Mouse (Mus musculus) neutrophil, adult 5-6 weeks (primary cell): ENCODE results near the gene Trabd2b. TPM values are rescaled to one million over a fixed set of nuclear protein-coding genes. Genes with fewer than 3 reads are reported as not detected.
A peak's percentile ranks its signal among the peaks of the same experiment; 100 is the strongest.

Experiments used
- ATAC-seq: fragments of 151-379, 151-347 bp; 2 replicates; pipeline ENCODE4 v1.8.0; 2017; ENCODE audit warnings: mild to moderate bottlenecking, moderate TSS enrichment; ENCODE audit not compliant: insufficient number of reproducible peaks, poor library complexity, low FRiP score, severe bottlenecking; ENCODE audit errors: extremely low read depth
- total RNA-seq: library from RNA; stranded (forward); fragments of 200-1000 nt; gene quantifications from 2 replicates; pipeline ENCODE4 v1.2.3, GENCODE M21; 2017

Gene Trabd2b
- total RNA-seq, 1 experiment from 2014 or later = not detected

DNA sequence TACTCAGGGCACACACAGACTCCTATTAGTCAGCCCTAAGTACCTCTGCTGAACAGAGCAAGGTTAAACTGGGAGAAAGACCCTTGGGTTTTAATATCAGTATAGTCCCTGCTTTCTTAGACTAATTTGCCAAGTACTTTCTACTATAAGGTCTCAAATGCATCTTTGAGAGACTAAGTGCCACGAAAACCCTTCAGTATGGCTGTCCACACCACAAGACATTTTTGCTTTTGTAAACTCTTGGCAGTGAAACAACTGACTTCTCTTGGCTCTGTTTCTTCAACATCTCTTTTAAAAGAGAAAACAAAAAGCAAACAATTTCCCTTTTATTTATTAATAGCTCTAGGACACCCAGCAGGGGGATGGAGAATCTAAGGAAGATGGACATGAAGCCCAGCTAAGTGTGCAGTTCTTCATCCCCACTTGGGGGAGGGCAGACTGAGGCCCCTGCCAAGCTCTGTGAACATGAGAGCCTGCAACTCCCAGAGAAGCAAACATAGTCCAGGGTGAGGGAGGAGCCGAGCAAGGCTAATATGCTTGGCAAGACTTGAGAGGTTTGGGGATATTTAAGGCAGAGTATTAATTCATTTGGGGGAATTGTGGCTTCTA, 18.9 kb upstream of the Trabd2b start:
- no peak for ATAC-seq

DNA sequence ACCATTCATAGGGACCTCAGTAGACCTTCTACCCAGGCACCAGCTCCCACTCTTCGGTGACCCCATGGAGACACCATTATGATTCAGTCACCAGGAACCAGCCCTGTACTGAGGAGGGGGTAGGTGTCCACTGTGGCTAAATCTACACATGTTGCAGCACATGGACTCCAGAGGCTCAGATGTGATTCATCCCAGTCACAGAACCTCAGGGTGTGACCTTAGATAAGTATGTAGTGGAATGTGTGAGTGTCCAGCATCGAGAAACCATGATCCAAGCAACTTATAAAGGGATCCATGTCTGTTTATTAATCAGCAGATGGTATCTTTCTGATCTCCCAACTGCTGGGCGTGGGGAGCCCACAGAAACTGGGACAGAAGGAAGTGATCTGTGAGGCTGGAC, 18.2 kb upstream of the Trabd2b start:
- no peak for ATAC-seq

DNA sequence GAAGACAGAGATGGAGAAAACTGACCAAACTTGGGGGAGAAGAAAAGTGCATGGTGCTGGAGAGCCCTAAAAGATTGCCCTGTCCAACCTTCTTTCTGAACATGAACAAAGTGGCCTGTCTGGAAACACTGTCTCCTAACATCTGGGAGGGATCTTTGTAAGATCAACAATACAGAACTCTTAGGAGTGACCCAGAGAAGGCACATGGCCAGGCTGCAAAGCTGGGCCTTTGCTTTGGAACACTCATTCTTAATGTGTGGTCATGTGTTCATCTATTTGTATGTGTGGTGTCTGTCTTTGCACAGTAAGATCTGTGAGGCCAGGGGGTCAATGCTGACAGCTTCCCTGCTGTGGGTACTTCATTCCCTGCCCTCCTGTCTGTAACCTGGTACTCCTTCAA, 16.9 kb upstream of the Trabd2b start:
- ATAC-seq = no peak

DNA sequence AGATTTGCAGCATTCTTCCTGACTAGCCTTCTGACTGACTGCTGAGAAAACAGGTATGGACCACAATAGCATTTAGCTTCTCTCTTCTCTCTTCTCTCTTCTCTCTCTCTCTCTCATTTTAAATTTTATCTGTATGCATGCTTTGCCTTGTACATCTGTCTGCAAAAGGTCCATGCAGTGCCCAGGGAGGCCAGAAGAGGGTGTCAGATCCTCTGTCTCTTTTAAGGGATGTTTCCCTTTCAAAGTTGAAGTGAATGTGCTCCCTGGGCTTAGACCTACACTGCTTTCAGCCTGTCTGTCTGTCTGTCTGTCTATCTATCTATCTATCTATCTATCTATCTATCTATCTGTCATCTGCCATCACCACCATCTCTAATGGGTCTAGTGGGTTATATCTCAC, 8.9 kb upstream of the Trabd2b start:
- ATAC-seq = no peak

DNA sequence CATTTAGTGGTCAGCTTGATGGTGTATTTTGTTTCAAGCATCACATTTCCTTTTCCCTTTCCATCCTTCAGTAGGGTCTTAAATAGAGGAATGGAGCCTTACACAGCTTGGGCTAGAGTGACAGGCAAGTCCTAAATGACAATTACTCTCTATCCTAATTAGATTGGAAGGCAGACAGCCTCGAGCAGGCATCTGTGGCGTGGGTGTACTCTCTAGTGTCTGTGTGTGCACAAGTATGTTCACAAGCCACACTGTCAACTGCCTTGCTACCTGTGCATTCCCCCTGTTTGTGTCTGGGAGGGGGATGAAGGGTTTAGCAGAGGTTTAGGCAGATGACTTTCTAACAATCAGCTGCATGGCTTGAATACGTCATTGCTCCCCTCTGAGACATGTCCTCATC, 6.7 kb upstream of the Trabd2b start:
- no peak for ATAC-seq

DNA sequence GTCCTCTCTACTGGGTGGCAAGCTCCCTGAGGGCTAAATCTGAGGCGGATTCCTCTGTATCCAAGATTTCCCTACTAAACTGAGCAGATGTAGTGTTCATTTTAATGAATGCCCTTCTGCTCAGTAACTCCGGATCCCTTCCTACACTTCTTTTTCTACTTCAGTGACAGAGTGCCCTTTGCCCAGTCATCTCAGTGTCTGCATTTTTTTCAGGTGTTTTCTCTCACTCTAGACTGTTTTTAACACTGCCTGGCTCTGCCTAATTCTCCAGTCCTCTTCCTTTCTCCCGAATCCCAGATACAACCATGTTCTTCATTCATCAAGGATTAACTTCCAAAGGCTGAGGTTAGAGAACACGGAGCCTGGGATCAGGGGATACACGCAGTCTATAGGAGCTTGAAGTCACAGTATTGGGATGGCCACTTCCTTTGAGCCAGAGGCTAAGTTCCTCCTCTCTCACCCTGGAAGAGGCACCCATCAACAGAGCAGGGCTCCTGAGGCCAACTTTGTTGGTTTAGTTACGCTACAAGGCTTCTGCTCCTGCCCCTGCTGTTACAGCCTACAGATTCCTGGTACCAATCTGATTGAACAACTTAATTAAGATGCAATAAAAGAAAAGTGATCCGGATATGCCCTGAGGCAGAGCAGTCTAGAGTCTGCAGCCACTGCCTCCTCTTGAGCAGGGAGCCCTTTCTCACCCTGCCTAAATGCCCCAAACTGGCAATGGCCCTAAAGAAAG, 4.4 kb upstream of the Trabd2b start:
- no peak for ATAC-seq

DNA sequence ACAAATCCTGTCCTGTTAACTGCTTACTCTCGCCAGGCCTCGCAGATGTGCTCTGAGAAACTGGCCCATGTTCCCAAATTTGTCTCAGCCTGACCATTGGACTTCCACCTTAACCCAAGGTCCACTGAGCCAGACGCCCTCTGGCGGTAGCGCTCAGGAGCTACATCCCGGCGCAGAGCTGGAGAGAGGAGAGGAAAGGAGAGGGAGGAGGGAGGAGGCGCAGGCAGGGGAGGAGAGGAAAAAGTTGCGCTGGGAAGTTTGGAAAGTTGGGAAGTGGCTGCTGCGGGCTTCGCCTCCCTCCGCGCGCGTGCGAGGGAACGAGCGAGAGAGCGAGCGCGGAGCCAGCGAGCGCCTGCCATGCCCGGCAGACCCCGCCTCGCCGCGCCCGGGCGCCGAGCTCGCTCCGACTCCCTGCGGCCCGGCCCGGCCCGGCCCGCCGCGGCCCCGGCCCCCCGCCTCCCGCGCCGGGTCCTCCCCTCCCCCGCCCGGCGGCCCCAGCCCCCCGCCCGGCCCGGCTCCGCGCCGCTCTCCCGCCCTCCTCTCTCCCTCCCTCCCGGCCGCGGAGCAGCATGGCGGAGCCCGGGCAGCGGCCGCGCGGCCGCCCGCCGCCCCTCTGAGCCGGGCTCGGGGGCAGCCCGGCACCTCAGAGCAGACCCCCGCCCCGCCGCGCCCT, 706 bp upstream of the Trabd2b start:
- ATAC-seq = no peak

DNA sequence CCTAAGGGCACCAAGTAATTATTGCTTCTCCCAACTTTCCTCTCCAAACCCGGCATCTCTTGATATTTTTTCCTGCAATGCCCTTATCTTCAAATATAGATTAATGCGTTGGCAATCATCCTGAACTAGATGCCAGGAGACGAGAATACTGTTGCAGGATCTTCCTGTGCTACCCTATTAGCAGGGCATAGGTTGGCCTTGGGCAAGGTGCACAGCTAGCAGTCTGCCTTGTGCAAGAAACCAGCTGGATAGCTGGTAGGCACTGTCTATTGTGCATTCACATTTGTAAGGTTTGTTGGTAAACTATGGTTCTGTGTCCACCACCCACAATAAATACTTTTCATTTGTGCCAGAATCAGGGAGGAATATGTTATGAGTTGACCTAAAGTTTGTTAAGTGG, 992 bp downstream of the Trabd2b start:
- ATAC-seq = no peak

DNA sequence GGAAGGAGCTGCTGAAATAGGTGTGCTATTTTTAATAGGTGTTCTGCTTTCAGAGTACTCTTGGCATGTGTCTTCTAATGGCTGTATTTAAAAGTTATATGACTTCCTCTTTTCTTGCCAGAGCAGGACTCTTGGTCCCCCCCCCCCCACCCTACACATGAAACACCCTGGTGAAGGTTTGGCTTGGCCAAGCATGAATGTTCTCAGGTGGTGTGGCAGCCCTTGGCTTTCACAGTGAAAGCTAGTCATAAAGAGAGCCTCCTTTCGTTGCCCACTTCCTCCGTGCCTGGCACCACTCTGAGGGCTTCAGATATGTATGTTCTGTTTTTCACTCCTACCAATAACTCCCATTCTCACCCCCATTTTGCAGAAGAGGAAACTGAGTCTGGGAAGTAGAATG, 1.8 kb downstream of the Trabd2b start:
- peak; percentile 60 for ATAC-seq

DNA sequence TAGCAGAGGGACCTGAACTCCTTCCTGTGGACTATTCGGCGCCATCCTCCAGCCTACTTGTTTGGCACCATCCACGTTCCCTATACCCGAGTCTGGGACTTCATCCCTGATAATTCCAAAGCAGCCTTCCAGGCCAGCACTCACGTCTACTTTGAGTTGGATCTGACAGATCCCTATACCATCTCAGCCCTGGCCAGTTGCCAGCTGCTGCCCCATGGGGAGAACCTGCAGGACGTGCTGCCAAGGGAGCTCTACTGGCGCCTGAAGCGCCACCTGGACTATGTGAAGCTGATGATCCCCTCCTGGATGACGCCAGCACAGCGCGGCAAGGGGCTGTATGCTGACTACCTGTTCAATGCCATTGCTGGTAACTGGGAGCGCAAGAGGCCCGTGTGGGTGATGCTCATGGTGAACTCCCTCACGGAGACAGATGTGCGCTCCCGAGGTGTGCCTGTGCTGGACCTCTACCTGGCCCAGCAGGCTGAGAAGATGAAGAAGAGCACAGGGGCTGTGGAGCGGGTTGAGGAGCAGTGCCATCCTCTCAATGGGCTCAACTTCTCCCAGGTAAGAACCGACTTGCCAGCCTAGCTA, 2.5 kb downstream of the Trabd2b start:
- ATAC-seq = no peak

DNA sequence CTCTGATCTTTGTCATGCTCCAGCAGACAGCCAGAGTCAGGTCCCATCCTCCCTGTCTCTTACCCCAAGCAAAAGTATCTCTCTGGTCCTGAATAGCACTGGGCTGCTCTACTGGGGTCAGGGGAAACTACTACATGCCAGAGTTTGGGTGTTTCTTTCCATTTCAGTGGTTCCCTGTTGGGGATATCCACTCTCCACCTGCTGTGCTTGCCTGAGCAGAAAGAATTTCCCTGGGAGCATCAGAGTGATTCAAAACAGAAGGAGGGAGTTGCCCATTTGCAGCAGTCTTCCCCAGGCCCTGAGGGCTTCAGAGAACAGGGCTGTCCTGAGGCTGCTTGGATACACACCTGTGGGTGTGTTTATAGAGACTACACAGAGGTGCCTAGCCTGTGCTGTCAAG, 3.0 kb downstream of the Trabd2b start:
- ATAC-seq = no peak

DNA sequence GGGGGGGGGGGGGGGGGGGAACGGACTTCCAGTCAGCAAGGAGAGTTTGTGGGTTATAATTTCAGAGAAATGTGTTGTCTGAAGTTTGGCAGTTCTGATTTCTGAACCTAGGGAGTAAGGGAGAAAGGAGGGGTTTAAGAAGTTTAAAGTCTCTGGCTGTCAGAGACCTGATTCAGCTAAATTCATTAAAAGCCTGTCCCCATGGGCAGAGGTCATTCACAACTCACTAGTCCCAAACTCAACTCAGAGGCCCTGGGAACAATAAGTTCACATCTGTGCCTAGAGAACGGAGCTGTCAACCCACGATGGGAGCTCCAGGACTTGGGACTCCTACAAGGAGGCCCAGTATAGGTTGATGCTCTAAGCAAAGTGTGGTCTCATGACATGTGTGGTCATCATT, 3.5 kb downstream of the Trabd2b start:
- ATAC-seq = no peak

DNA sequence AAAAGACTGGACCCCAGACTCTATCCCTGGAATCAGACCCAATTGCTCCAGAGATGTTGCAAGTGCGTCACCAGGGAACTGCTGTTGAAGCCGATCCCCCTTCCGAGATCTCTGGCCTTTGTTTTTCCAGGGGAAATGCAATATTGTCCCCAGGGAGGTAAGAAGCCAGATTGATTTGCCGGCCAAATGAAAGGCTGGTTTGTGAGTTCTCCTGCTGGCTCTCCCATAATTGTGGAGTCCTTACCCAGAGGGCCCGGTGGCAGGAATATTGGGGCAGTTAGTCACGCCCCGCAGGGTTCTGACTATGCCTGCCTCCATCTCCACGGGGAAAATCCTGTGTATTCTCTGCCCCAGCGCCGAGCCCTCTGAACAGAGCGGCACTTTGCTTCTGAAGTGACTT, 3.9 kb downstream of the Trabd2b start:
- no peak for ATAC-seq

DNA sequence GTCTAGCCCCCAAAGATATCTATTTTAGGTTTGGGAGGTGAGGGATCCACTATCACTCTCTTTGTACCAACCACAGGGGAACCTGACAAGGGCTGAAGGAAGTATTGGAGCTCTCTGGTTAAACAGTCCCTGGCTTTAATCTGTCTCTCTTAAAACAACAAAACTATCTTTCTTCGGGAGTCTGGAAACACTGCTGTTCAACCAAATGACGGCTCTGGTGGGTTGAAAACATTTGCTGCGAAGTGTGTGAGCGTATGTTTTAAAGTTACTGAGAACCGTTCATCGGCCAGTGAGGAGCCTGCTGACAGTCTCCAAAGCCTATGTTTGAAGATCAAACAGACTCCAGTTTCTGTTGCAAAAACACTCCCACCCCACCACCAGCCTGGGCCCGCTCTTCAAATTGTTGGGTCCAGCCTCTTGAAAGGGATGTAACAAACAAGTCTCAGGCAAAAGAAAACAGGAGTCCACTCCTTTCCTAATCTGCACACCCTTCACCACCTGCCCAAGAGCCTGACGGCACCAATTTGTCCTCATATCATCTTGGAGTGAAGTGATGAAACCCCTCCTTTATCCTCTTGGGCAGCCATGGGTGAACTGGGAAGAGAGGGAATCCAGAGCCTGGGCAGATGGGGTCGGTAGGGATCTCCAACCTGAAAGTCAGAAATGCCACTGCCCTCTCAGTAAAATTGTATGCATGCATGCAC, 4.6 kb downstream of the Trabd2b start:
- ATAC-seq = no peak

DNA sequence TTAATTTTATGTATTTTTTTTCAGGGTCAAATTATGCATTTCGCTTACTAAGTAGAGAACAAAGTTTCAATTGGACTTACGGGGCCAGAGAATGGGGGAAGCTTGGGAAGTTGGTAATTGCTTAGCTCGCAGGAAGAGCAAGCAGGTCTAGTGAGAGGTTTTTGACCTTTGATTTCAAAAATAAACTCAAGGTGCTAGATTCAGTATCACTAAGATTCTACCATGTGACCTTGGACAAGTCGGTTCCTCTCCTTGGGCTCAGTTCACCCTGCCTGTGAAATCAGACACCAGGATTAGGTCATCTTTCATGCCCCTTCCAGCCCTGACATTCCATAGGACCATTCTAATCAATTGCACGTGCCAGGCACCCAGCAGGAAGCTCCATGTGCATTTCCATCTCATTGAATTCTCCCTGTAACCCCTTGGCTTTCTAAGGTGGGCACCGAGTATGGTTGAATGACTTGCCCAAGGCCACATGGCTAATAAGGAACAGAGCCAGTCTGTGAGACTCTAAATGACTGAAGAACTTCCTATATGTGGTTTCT, 5.4 kb downstream of the Trabd2b start:
- no peak for ATAC-seq

DNA sequence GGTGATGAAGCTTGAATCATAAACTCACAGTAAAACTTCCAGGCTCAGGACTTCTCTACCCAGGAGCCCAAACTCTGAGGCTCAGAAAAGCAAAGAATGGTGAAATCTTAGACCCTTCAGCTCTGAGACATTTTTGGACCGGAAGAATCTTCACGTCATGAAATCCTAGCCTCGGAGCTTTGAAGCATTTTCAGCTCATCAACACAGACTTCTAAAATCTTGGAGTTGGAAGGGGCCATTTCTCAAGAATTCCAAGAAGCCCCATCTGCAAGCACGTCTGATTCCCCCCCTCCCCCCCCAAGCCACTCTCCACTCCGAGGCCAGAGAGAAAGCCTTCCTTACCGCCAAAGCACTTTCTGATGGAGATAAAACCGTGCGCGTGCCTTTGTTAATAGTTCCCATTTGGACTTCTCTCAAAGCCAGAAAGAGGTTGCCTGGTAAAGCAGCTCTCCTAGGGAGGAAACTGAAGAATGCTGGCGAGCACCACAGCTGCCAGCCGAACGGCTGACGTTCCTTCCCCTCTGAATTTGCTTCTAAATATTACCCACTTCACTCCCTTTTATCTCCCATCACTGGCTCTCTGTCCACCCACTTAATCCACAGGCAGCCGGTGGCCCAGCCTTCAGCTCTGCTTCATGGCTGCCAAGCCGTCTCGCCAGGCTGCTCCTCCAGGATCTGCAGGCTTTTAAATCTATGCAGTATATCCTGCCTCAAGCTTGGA, 9.6 kb downstream of the Trabd2b start:
- ATAC-seq = no peak

DNA sequence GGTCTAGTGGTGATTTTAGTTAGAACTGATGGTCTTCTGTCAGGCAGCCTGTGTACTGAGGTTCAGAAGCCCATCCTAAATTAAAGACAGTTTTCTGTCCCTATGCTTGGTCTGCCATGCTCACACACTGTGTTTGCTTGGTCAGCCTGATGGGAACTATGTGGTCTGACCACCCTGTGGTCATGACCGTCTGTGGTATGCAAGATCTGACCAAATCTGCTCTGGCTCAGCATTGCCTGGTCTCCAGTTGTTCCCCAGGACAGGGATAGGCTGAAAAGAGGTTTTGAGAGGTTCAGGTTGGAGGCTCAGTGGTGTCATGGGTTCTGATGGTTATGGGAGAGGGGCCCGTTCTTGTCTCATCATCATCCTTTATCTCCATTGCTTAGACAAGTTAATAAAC, 13.6 kb downstream of the Trabd2b start:
- no peak for ATAC-seq

DNA sequence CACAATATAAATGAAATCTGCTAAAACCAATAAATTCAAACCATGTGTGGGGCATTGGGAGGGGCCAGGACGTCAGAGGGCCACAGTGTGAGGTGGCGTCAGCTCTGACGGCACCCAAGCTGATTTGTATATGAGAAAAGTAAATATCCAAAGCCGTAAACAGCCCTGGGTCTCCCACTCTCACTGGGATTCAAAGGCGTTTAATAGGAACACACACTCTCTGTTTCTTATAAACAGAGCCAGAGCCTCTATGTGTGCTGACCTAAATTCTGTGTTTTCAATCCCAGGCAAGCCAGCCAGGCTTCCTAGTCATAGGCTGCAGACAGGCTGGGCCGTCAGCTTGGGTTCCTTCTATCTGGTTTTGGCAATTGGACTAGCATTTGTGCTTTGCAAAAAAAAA, 16.6 kb downstream of the Trabd2b start:
- no peak for ATAC-seq

DNA sequence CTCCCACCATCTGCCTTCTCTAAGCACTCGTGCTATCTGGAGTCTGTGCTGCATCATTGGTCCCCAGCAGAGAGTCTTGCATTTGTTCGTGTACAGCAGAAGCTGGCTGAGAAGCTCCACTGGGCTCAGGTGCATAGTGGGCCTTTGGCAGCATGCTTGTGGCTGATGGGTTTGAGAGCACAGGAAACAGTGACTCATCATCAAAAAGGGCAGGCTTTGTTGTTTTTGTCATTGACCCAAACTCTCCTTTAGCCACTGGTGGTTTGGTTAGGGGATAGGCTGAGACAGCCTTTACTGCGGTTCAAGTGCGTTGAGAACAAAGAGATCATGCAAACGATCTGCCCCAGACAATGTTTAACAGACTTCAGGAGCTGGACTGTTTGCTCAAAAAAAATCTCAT, 19.3 kb downstream of the Trabd2b start:
- ATAC-seq = no peak
